Mouse (Mus musculus): Measurements from ENCODE around the gene Klhl8.

- no peak for TF ChIP-seq CTCF (IDR thresholded peaks at IDR 0.05; ENCODE audit: low read depth, low read length)
- no peak for TF ChIP-seq GATA1 (IDR thresholded peaks at IDR 0.05; ENCODE audit: borderline replicate concordance, low read length)
Measured at GRCm38 (mm10) chr5:103930511-103930910, 19.5 kb upstream of the Klhl8 start.
